Mouse (Mus musculus): ENCODE results near the gene Tmem200c. TPM values are rescaled to one million over a fixed set of nuclear protein-coding genes. Genes with fewer than 3 reads are reported as not detected.

Gene Tmem200c
- total RNA-seq, 2 experiments from 2014 or later, result 16.8 to 18.4 TPM

DNA sequence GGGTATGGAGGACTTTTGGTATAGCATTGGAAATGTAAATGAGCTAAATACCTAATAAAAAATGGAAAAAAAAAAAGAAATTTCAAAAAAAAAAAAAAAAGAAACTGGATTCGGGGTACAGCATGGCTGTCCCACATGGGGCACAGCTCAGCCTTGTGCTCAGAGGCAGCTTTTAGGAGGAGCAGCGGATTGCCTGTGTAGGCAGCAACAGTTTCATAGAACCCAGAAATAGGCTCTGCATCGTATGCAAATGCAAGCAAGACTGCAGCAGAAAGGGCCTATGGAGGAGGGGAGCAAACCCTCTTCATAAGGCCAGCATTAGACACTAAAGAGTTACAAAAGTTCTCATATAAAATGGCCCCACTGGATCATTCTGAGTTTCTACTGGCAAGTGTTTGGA is 64.2 kb downstream of the Tmem200c start:
- no peak for DNase-seq (ENCODE audit: low spot score in 2 of 2)

Other genes with a start within 250 kb of the Tmem200c start
- gene Epb41l3, start 249.1 kb downstream of the Tmem200c start, total RNA-seq (2021), result 100 to 1,000 TPM; 220 to 236 TPM

Data from left cerebral cortex, adult 18-20 months (tissue).